Mouse (Mus musculus) R1 (cell line): Measurements from ENCODE around the gene Ets1.

Experiments
- DNase-seq: peaks from one replicate; pipeline ENCODE4 v3.0.0-alpha.2; 2018; ENCODE audit warnings: low read depth, low spot score

The Ets1 gene

GRCm38 (mm10) chr9:32712383-32712910 is 76.4 kb downstream of the Ets1 start:
- DNase-seq, result no peak

- DNase-seq, result no peak
Observed at GRCm38 (mm10) chr9:32713106-32713505, 77.1 kb downstream of the Ets1 start.

GRCm38 (mm10) chr9:32713790-32714189 is 77.8 kb downstream of the Ets1 start:
- DNase-seq, result no peak

GRCm38 (mm10) chr9:32714487-32714886 is 78.5 kb downstream of the Ets1 start:
- no peak for DNase-seq

- DNase-seq, result peak; percentile 47
Observed at GRCm38 (mm10) chr9:32715806-32716466, 79.9 kb downstream of the Ets1 start.

GRCm38 (mm10) chr9:32717268-32717920 is 81.4 kb downstream of the Ets1 start:
- DNase-seq, result no peak

- no peak for DNase-seq
Observed at GRCm38 (mm10) chr9:32717931-32718820, 82.2 kb downstream of the Ets1 start.

GRCm38 (mm10) chr9:32718868-32719267 is 82.8 kb downstream of the Ets1 start:
- DNase-seq, result no peak

GRCm38 (mm10) chr9:32719941-32720263 is 83.9 kb downstream of the Ets1 start:
- DNase-seq, result no peak

- DNase-seq, result no peak
Observed at GRCm38 (mm10) chr9:32720264-32721031, 84.4 kb downstream of the Ets1 start.

- DNase-seq, result no peak
Observed at GRCm38 (mm10) chr9:32721081-32721480, 85.1 kb downstream of the Ets1 start.

GRCm38 (mm10) chr9:32722205-32722604 is 86.2 kb downstream of the Ets1 start:
- DNase-seq, result no peak

- no peak for DNase-seq
Observed at GRCm38 (mm10) chr9:32722969-32723368, 86.9 kb downstream of the Ets1 start.

- no peak for DNase-seq
Observed at GRCm38 (mm10) chr9:32724131-32724825, 88.3 kb downstream of the Ets1 start.

- no peak for DNase-seq
Observed at GRCm38 (mm10) chr9:32725902-32726301, 89.9 kb downstream of the Ets1 start.

- DNase-seq, result no peak
Observed at GRCm38 (mm10) chr9:32726595-32726994, 90.6 kb downstream of the Ets1 start.

- no peak for DNase-seq
Observed at GRCm38 (mm10) chr9:32727058-32727457, 91.0 kb downstream of the Ets1 start.

- DNase-seq, result peak; percentile 16
Observed at GRCm38 (mm10) chr9:32728306-32728705, 92.3 kb downstream of the Ets1 start.

- no peak for DNase-seq
Observed at GRCm38 (mm10) chr9:32728806-32729205, 92.8 kb downstream of the Ets1 start.

- no peak for DNase-seq
Observed at GRCm38 (mm10) chr9:32729207-32729606, 93.2 kb downstream of the Ets1 start.
